Mouse (Mus musculus) embryonic fibroblast, embryonic 13.5 days (primary cell): Measurements from ENCODE around the gene Lrrc1. TPM values are rescaled to one million over a fixed set of nuclear protein-coding genes. Genes with fewer than 3 reads are reported as not detected.
A peak's percentile ranks its signal among the peaks of the same experiment; 100 is the strongest.

ENCODE experiments used
- H3K27ac ChIP-seq: 2 replicates; pipeline ENCODE4 v1.5.1; 2012; ENCODE audit warnings: low read length, control low read depth, inconsistent platforms; ENCODE audit not compliant: insufficient read depth
- H3K4me1 ChIP-seq: 2 replicates; pipeline ENCODE4 v1.6.1; 2011; ENCODE audit warnings: low read length; ENCODE audit not compliant: control insufficient read depth, insufficient read depth
- H3K4me3 ChIP-seq: 2 replicates; pipeline ENCODE4 v1.5.1; 2011; ENCODE audit warnings: mild to moderate bottlenecking, control low read depth, low read length; ENCODE audit not compliant: insufficient read depth
- CTCF ChIP-seq: IDR thresholded peaks from 2 replicates; pipeline ENCODE4 v1.5.1; 2011; ENCODE audit warnings: mild to moderate bottlenecking, control low read depth, low read length, moderate library complexity, borderline replicate concordance; ENCODE audit not compliant: insufficient read depth
- POLR2A ChIP-seq: IDR thresholded peaks from 2 replicates; pipeline ENCODE4 v1.6.1; 2011; ENCODE audit warnings: low read depth, mild to moderate bottlenecking, control low read depth, low read length, moderate library complexity
- polyA plus RNA-seq: library from polyadenylated mRNA; stranded (reverse); fragments of >200 nt; gene quantifications from 2 replicates; pipeline ENCODE4 v1.2.4, GENCODE M21; 2011; ENCODE audit warnings: low read depth; ENCODE audit not compliant: missing spikeins, insufficient read length

Lrrc1 gene
- polyA plus RNA-seq, 1 experiment, result 9.1 TPM

DNA sequence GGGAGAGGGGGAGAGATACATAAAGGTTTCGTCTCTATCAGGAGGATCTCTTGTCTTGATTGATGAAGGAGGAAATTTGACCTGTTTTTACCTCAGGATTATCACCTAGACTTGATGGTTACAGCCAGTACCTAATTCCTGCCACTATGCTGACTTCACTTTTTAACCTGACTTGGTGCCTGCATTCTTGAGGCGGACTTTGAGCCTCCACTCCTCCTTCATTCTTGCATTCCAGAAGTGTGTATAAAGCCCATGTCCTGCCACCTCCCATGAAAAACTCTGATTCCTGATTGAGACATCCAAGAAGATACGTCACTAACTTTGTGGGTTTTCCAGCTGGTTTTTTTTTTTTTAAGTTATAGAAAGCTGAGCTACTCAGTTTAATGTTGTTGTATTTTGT is 1.3 kb upstream of the Lrrc1 start:
- H3K27ac ChIP-seq, result peak overlapping the region; percentile 1; the same call in 1 of the 2 replicates
- H3K4me1 ChIP-seq, result no peaks in the 10 kb centered on the region; the same call in 1 of the 2 replicates
- TF ChIP-seq POLR2A (peak; percentile 21; the same call in 1 of the 2 replicates), CTCF (no peak)
- H3K4me3 ChIP-seq, result no peak overlapping the region

DNA sequence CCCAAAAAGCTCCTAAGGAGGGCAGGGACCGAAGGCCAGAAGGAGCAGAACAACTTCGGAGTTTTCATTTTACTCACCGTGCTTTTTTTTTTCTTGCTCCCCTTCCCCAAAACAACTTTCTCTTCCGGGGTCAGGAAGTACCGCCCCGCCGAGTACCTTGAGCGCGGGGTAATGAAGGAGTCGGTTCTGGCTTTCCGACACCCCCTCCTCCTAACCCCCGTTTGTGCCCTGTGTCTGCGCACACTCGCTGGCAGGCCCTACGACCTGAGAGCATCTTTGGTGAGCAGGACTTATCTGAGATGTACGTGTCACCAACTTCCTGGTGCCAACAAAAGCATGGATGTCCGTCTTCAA is 375 bp upstream of the Lrrc1 start:
- Histone ChIP-seq H3K4me1 (no peaks in the 10 kb centered on the region; the same call in 1 of the 2 replicates), H3K27ac (peak overlapping the region; percentile 34; the same call in 1 of the 2 replicates), H3K4me3 (peak overlapping the region; percentile 74)
- TF ChIP-seq POLR2A (no peak; the same call in 1 of the 2 replicates), CTCF (no peak)

DNA sequence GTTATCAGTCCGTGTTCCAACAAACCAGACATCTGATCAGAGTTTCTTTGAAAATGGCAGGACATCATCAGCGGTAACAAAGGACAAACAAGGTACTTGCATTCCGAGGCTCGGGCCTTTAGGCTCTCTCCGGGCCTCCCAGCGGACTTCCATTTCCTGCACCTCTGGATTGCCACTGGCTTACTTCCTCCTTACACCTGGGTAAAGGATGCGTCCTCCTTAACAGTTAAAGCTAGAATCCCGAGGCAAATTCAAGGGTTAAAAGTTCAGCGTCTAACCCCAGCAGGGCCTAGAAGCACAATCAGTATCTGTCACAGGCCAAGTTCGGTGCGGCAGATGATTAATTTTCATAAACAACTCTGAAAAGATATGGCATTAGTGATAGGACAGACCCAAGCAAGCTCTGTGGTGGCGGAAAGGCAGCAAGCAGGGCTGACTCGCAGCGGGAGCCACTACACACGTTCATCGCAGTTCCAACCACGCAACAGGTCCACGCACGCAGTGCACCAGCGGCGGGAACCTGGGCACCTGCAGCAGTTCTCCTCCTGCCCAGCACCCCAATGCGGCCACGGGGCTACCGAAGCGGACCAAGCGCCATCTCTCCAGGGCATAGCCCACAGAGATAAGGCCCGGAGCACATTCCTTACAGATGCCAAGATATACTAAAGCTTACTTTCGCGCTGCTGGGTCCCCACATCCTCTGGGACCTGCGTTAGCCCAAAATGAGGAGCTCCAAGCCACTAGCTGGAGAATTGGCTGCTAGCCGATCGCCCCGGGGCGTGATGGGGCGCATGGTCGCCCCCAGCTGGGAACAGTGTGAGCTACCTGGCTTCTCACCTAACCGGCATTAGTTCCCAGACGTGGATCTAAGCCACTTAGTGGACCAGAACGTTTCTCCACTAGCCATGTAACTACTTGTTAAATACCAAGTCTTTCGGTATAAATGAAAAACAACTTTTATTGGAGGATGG is 1.0 kb downstream of the Lrrc1 start:
- peak overlapping the region; percentile 74 for H3K4me3 ChIP-seq
- H3K4me1 ChIP-seq, result no peaks in the 10 kb centered on the region; the same call in 1 of the 2 replicates
- TF ChIP-seq CTCF (no peak), POLR2A (no peak)
- no peak overlapping the region for H3K27ac ChIP-seq

DNA sequence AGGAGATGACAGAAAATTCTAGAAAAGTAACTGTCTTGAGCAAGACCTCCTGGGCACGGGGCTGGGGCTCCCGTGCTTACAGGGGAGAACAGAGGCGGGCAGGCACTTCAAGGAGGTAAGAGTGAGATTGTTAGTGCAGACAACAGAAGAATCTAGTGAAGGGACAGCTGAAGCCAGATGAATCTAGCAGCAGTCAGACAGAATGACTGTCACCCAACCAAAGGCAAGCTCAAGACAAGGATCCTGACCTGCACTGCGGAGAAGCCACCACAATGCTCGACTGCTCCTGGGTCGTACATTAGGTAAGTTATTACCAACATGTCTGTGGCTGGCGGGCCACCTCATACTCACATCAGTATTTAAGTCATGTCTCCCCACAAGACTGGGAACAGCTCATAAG is 3.1 kb downstream of the Lrrc1 start:
- no peak for TF ChIP-seq POLR2A
- no peak for TF ChIP-seq CTCF
- no peaks in the 10 kb centered on the region; the same call in 1 of the 2 replicates for H3K4me1 ChIP-seq
- H3K27ac ChIP-seq, result no peak overlapping the region
- H3K4me3 ChIP-seq, result no peak overlapping the region

DNA sequence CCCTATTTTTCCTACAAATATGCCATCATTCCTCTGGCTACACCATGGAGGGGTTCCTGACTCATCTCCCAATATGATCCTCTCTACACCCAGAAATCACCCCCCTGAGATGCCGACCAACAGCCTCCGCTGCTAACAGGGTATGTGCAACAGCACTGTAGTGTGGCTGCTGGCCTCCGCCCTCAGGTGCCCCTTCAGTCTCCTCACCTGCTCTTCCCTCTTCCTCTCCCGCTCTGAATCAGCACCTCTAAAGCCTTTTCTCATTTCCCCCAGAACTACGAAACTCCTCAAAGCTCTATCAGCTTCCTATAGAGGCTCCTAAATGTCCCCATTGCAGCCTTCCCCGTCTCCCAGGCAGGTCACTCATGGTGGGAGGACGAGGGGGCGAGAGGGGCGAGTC is 5.4 kb downstream of the Lrrc1 start:
- no peak overlapping the region for H3K27ac ChIP-seq
- H3K4me3 ChIP-seq, result no peak overlapping the region
- TF ChIP-seq POLR2A (no peak), CTCF (no peak)
- no peaks in the 10 kb centered on the region; the same call in 1 of the 2 replicates for H3K4me1 ChIP-seq

DNA sequence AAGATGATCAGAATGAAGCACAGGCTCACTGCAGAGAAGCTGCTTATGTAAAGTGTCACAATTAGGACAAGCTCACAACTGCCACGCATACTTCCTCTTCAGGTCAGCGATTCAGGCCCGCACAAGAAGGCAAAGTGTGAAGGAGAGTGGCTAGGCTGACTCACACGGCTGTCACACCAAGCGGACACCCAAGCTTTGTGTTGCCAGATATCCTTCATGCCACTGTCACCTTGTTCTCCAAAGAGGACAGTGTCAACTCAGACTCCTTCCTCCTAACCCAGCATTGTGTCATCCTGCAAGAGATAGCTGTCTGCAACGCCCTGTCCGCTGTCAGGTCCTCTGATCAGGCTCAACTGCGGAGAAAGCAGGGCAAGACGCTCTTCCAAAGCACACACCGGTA is 7.3 kb downstream of the Lrrc1 start:
- H3K27ac ChIP-seq, result no peak overlapping the region
- TF ChIP-seq CTCF, result no peak
- no peak for TF ChIP-seq POLR2A
- no peak overlapping the region for H3K4me3 ChIP-seq
- no peaks in the 10 kb centered on the region; the same call in 1 of the 2 replicates for H3K4me1 ChIP-seq

DNA sequence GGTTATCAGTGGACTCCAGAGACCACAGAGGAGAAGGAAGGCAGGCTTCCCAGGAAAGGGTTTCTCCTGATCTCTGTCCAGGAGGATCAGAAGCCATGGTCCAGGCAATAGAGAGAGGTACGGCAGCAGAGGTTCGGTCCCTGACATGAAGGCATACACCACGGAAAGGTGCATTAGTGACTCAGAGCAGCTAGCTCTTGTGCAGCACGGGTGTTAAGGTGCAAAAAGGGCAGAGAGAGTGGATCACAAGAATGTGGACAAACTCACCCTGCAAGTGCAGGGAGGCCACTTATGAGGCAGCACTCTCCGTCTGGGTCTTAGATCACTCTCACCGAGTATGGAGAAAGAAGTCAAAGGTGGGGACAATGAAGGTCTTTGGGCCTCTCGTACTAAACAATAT is 7.8 kb downstream of the Lrrc1 start:
- no peak overlapping the region for H3K27ac ChIP-seq
- no peaks in the 10 kb centered on the region for H3K4me1 ChIP-seq
- H3K4me3 ChIP-seq, result no peak overlapping the region
- TF ChIP-seq POLR2A, result no peak
- no peak for TF ChIP-seq CTCF

DNA sequence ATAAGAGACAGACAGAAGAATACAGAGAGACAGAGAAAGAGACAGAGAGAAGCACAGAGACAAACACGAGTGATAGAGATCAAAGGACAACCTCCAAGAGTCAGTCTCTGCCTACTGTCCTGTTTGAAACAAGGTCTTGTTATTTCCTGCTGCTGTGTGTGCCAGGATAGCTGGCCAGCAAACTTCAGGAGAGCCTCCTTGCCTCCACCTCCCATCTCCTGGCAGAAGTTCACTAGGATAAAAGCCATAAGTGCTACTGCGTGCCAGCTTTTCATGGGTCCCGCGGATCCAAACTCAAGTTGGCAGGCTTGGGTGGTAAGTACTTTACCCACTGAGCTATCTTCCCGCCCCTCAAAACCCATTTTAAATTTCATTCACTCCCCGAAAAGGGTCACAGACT is 8.4 kb downstream of the Lrrc1 start:
- TF ChIP-seq CTCF (no peak), POLR2A (no peak)
- Histone ChIP-seq H3K4me3 (no peak overlapping the region), H3K4me1 (no peaks in the 10 kb centered on the region), H3K27ac (no peak overlapping the region)

DNA sequence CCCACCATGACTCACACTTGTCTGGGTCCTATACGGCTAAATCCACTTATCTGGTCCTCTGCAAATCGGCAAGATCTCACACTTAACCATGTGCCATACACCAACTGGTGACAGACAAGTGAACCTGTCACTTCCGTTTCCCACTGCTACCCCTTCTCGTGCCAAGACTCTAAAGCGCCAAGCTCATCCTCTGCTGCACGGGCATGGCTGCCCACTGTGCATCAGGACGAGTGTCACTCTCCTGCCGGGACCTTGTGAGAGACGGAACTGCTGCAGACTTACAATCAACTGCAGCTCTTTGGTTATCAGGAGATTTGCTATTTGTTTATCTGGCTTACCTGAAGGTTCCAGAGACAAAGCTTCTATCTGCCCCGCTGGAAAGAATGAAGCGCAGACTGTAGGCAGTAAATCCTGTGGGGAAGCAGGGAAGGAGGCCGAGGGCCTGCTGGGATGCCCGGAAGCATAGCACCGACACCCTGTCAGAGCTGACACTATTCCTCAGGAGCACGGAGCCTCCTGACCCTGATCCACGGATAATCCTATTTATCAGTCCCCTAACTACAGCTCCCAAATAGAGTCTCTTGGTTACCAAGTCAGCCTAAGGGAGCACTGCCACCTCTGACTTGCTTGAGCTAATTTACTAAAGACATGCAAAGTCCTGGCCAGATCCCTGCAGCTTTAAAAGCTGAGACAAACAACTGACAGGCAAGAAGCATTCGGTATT is 9.5 kb downstream of the Lrrc1 start:
- TF ChIP-seq POLR2A (no peak), CTCF (no peak)
- Histone ChIP-seq H3K27ac (no peak overlapping the region), H3K4me3 (no peak overlapping the region), H3K4me1 (no peaks in the 10 kb centered on the region)

DNA sequence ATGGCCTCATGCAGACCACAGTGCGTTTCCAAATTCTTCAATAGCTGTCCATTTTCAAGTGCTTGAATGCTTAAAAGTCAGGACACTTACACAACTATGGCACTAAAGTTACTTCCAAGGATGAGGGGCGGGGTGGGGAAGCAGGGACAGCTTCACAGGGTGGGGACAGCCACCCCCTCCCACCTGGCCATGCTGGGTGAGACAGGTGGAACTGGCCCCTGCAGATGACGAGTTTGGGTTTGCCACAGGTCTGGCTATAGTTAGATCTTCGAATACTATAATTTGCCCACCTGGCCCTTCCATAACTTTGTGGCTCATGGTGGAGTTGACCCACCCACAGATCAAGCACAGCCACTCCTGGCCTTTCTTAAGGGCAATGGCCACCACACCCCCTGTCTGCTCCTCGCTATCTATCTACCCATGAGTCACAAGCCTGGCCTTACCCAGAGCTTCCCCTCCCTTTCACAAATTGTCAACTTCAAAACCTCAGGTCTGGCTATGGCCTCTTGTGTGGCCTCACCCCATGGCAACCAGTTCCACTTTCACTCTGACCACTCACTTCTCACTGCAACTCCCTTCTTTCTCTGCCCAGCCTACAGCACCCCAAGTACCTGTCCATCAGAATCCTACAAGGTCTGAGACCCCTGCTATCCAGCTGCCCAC is 16.2 kb downstream of the Lrrc1 start:
- TF ChIP-seq CTCF, result no peak
- TF ChIP-seq POLR2A, result no peak
- H3K4me3 ChIP-seq, result no peak overlapping the region
- H3K4me1 ChIP-seq, result peaks cover 3% of the 10 kb centered on the region; the same call in 1 of the 2 replicates
- H3K27ac ChIP-seq, result no peak overlapping the region
